Mouse (Mus musculus) heart, postnatal 4 days (tissue): Measurements from ENCODE around the gene Teddm2. TPM values are rescaled to one million over a fixed set of nuclear protein-coding genes. Genes with fewer than 3 reads are reported as not detected.
"Not testable (repeated sequence)": the region's sequence is repeated elsewhere in the genome, so short reads cannot be mapped to it uniquely, and the experiment has no call there.

Experiments
- DNase-seq: peaks from one replicate; pipeline ENCODE4 v3.0.0; 2021
- total RNA-seq, 2 experiments: library from RNA; stranded (reverse); gene quantifications; 2 replicates each; pipeline ENCODE4 v1.2.3; 2021

Gene Teddm2
- total RNA-seq, 2 experiments from 2014 or later, result 0.16 to 0.26 TPM

- no peak for DNase-seq
Observed at GRCm38 (mm10) chr1:153903006-153903405, 3.0 kb upstream of the Teddm2 start.

GRCm38 (mm10) chr1:153900860-153901730, 1.1 kb upstream of the Teddm2 start:
- DNase-seq, result peak; percentile 42

- peak; percentile 52 for DNase-seq
Observed at GRCm38 (mm10) chr1:153900381-153900780, 353 bp upstream of the Teddm2 start.

GRCm38 (mm10) chr1:153898989-153899730, 868 bp downstream of the Teddm2 start:
- DNase-seq, result no peak

- no peak for DNase-seq
Observed at GRCm38 (mm10) chr1:153897196-153897595, 2.8 kb downstream of the Teddm2 start.

DNA sequence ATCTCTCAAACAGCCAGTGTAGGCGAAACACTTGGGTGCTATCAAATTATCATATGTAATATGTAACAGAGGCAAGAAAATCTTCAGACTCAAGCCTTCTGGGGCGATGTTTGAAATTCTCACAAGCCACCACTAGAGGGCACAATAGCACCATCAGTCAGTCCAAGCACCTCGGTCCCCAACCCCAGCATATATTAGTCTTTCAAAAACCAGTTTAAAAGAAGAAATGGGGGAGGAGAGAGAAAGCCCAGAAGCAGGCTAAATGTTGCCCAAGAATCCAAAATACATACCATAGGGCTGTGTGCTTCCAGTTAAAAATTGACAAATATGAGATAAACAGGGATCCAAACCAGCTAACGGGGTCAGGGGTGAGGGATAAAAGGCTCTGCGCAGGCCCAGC, 5.0 kb downstream of the Teddm2 start:
- peak; percentile 81 for DNase-seq

DNA sequence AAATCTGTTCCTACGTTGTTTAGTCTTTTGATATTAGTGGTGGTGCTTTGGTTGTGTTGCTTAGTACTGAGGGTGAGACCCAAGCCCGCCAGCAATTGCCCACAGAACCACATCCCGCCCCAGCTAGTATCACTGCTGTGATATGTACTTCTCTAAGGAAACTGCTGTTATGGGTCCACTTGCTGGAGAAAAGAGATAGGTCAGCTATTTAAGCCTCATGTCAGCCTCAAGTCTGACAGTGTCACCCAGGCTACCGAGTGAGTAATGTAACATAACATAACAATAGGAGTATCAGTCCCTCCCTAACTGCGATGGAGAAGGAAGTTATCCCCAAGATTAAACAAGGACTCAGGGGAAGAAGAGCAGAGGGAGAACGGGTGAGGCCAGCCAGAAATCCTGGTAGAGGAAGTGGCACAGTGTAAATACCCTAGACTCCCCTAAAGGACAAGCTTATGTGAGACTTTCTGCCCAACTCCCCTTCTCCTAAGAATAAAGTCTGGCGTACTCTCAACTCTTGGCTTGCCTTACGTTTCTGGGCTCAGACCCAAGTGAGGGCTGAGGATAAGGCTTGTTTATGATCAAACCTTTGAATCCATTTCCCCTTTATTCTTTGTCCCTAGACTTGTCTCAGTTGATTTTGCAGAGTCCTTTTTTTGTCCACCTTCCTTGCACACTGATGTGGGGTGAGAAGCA, 5.7 kb downstream of the Teddm2 start:
- no peak for DNase-seq

- no peak for DNase-seq
Observed at GRCm38 (mm10) chr1:153893746-153894145, 6.3 kb downstream of the Teddm2 start.

DNA sequence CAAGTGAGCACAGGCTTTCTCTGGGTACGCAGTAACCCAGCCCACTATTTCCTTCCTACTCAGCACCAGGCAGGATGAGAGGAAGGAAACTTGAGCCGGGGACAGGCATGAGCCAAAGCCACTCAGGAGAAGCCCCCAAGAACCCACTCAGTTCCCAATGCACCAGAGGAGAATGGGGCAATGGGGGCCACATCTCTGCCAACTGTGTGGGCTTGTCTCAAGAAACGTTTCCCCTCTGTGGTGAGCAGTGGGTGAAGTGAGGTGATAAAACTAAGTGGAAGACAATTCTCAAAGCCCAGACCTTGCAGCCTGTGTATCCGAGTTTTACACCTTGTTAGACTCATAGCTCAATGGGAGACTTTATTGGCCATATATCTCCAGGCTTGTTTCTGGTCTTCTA, 8.6 kb downstream of the Teddm2 start, which contains the start of gene Teddm1a:
TSS of gene Teddm1a (plus strand) at position 301 of the 400 bp plus-strand sequence.
- no peak for DNase-seq

DNA sequence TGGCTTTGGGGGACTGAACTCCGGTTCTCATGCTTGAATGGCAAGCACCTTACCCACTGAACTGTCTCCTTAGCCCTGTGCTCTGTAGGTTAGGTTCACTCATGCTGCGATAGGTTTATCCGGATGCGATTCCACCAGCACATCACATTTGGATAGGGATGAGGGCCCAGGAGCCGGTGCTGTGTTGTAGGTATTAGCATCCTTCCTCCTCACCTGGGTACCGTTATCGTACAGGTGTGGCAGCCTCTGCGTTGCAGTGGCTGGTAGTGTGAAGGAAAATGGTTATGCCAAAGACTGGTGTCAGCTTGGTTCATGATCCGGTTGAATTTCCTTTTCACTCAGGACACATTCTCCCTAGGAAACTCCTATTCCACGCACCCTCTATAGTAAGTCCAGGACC, 9.9 kb downstream of the Teddm2 start:
- DNase-seq, result no peak

DNA sequence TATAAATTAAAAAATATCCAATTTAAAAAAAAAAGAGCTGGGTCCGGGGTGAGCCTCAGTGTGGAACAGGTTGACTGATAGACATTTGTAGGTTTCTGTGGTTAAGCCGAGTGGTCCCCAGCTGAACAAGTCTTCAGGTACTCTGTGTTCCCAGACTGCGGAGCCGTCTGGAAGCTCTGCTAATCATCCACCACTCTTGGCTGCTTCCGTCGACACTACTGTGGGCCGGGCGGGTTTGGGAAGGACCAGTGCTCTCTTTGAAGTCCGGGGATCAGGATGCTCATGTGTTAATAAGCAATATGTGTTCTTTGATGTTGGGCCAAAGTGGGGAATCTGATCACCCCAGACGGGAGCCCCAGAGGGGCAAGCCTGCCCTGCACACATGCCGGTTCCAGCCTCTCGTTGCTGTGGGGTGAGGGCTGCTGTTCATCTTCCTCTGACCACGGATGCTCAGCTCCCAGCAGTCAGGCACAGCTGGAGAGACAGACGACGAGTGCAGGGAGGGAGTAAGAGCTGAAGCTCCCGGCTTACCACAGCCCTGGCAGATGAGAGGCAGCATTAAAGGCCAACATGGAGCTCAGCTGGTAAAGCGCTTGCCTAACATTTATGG, 13.9 kb downstream of the Teddm2 start:
- no peak for DNase-seq

DNA sequence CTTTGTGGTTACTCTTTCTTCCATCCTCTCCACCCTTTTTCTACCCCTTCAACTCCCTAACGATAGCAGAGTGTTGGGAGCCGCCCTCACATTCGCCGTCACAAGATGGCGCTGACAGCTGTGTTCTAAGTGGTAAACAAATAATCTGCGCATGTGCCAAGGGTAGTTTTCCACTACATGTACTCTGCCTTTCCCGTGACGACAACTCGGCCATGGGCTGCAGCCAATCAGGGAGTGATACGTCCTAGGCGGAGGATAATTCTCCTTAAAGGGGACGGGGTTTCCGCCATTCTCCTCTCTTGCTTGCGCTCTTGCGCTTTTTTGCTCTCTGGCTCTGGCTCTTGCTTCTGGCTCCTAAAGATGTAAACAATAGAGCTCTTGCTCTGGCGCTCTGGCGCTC, 19.6 kb downstream of the Teddm2 start:
- not testable (repeated sequence) for DNase-seq

- no peak for DNase-seq
Observed at GRCm38 (mm10) chr1:153874045-153874444, 26.0 kb downstream of the Teddm2 start, which contains the start of gene Teddm1b. TSS of gene Teddm1b (plus strand) at chr1:153874345.

GRCm38 (mm10) chr1:153855946-153856345, 44.1 kb downstream of the Teddm2 start:
- DNase-seq, result no peak

DNA sequence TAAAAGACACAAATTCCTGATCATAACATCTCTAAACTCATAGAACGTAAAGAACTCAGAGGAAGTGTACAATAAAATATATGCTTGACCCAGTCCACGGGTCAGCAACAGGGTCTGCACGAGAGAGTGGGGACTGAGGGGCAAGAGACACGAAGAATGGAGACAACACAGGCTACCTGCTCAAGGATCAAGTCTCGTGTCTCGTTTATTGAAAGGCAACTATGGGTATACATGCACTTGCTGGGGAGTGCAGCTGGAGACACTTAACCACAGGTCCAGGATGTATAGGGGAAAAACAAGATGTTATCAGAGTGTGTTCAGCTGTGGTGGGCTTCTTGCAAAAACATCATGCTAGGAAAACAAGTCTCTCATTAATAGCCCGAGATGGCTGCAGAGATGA, 47.3 kb downstream of the Teddm2 start:
- DNase-seq, result not testable (repeated sequence)

- DNase-seq, result no peak
Observed at GRCm38 (mm10) chr1:153846867-153847266, 53.2 kb downstream of the Teddm2 start.

DNA sequence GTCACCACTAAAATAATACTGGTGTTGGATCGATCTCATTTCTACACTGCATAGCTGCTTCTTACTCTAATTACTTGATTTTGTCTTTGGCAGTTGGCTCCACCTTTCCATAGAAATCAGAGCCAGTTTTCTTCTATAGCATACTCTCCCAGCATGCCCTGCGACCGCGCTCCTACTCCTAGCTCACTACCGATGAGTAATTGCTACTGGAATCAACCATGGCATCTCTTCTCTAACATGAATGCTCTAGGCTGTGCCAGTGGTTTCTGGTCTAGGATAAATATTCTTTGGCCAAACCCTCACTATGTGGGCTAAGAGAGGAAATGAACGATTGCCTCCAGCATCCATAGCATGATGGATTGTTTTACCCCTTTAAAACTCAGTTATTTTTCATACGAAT, 53.6 kb downstream of the Teddm2 start:
- no peak for DNase-seq

- no peak for DNase-seq
Observed at GRCm38 (mm10) chr1:153844042-153844441, 56.0 kb downstream of the Teddm2 start, which contains the start of gene Rgsl1. TSS of gene Rgsl1 (minus strand) at chr1:153844142.

DNA sequence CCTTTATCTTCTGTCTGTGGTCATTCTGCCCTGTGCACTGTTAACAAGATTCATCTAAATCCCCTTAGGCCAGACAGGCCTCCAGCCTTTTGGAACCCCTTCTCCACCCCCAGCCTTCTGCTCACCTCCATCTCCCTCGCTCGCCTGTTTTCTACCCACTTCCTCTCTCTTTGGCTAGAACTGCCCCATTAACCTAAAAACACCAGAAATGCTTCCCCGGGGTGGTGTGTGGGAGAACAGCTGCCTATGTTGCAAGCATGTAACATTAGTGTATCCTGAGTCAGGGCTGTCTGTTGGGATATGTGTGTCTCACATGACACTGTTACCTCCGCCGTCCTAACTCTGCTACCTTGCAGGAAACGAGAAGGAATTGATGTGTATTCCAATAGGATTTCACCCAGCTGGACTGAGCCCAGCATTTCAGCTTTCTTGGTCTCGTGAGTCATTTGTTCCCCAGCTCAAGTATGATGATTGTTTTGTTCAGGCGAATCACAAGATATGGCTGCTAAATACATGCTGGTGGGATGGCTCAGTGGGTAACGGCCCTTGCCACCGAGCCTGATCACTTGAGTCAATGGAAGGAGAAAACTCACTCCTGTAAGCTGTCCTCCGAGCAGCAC, 57.8 kb downstream of the Teddm2 start:
- no peak for DNase-seq

GRCm38 (mm10) chr1:153836036-153836435, 64.0 kb downstream of the Teddm2 start:
- DNase-seq, result no peak

DNA sequence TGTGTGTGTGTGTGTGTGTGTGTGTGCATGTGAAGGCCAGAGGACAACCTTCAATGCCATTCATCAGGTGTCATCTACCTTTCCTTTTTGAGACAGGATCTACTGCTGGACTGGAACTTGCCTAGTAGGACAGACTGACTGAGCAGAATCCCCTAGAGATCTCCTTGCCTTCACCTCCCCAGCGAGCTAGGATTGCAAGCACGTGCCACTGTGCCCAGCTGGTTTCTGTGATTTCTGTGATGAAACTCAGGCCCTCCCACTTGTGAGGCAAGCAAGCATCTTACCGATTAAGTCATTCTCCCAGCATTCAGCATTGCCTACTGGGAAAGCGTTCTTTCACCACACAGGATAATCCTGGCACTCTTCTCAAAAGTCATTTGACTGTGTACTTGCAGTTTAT, 69.3 kb downstream of the Teddm2 start:
- DNase-seq, result no peak

GRCm38 (mm10) chr1:153820216-153820615, 79.8 kb downstream of the Teddm2 start:
- DNase-seq, result no peak
